Comparison of ENCODE assay signal across 8 mouse cellular contexts in the genomic region with DNA sequence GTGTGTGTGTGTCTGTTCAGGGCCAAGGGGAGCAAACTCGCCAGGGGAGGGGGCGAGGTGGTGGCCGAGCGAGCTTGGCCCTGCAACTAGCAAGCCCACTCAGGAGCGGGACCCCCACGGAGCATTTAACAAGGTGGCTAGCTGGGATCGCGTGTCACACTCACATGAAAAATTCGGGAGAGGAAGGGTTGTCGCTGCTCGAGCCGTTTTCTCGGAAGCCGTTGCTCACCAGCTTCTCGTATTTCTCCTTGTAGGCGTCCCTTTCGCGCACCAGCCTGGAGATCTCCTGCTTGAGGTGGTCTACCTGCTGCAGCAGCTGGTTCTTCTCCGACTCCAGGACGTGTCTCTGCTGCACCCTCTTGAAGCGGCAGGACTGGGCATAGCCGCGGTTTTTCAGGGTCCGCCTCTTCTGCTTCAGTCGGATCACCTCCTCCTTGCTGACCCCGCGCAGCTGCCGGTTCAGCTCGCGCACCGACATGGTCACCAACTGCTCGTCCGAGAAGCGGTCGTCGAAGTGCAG. TPM values are rescaled to one million over a fixed set of nuclear protein-coding genes. Genes with fewer than 3 reads are reported as not detected.
DNase-seq lines count a peak whose midpoint lies in the region; ATAC-seq lines count a peak whose summit lies in the region.

No protein-coding gene starts in this region.

- H3K4me3 ChIP-seq in intestine, embryonic 16.5 days (ENCODE audit: low read length), result peak overlapping the region; percentile 89
- H3K4me3 ChIP-seq in liver, embryonic 13.5 days (replicated peaks), result peak overlapping the region; percentile 58
- H3K4me3 ChIP-seq in stomach, embryonic 16.5 days (replicated peaks; ENCODE audit: low read length), result peak overlapping the region; percentile 66

- ATAC-seq in cerebellum, adult (ENCODE audit: insufficient number of reproducible peaks, low FRiP score, low TSS enrichment), result no peak
- peak; percentile 14; the same call in 1 of the 2 replicates for ATAC-seq in intestine, embryonic 16.5 days
- peak; percentile 24; the same call in 1 of the 2 replicates for ATAC-seq in liver, embryonic 13.5 days (ENCODE audit: low read depth)
- no peak for ATAC-seq in stomach, embryonic 16.5 days (ENCODE audit: insufficient read depth, low FRiP score)

- peak overlapping the region; percentile 76 for H3K4me2 ChIP-seq in intestine, embryonic 16.5 days (ENCODE audit: low read depth, low read length)
- H3K4me2 ChIP-seq in liver, embryonic 13.5 days, result peak overlapping the region; percentile 63
- H3K4me2 ChIP-seq in stomach, embryonic 16.5 days (ENCODE audit: low read depth, low read length), result peak overlapping the region; percentile 77

- peak; percentile 59 for DNase-seq in cerebellum, adult 11 months
- peak; percentile 64 to 66 for DNase-seq in cerebellum, postnatal 14 days
- peak; percentile 45 to 51 for DNase-seq in gastrocnemius, adult 8-10 months (ENCODE audit: low spot score in 2 of 2)
- DNase-seq in liver, embryonic 13.5 days, result no peak
- peak; percentile 38 to 44 for DNase-seq in natural killer cell, adult 2 months (ENCODE audit: low spot score in 2 of 2)

- H3K9me3 ChIP-seq in intestine, embryonic 16.5 days (ENCODE audit: control insufficient read depth, low read length), result no peaks in the 10 kb centered on the region
- no peaks in the 10 kb centered on the region for H3K9me3 ChIP-seq in liver, embryonic 13.5 days (replicated peaks)
- H3K9me3 ChIP-seq in stomach, embryonic 16.5 days (replicated peaks; ENCODE audit: control insufficient read depth, low read length), result no peaks in the 10 kb centered on the region

- no peaks in the 10 kb centered on the region for H3K27me3 ChIP-seq in intestine, embryonic 16.5 days (replicated peaks; ENCODE audit: control insufficient read depth, insufficient read depth, low read length)
- peaks cover 60% of the 10 kb centered on the region for H3K27me3 ChIP-seq in liver, embryonic 13.5 days
- H3K27me3 ChIP-seq in stomach, embryonic 16.5 days (ENCODE audit: control insufficient read depth, insufficient read depth, low read length), result peaks cover 3% of the 10 kb centered on the region; the same call in 1 of the 2 replicates

- H3K4me1 ChIP-seq in intestine, embryonic 16.5 days (ENCODE audit: control insufficient read depth, insufficient read depth, low read length), result peaks cover 13% of the 10 kb centered on the region
- 0 out of 2 replicates have a peak, but pooled peaks cover 5% of the 10 kb centered on the region for H3K4me1 ChIP-seq in liver, embryonic 13.5 days (replicated peaks)
- peaks cover 11% of the 10 kb centered on the region; the same call in 1 of the 2 replicates for H3K4me1 ChIP-seq in stomach, embryonic 16.5 days (ENCODE audit: control insufficient read depth, insufficient read depth, low read length)

- peak overlapping the region; percentile 99 for H3K27ac ChIP-seq in intestine, embryonic 16.5 days (ENCODE audit: low read length)
- H3K27ac ChIP-seq in liver, embryonic 13.5 days, result peak overlapping the region; percentile 50
- peak overlapping the region; percentile 94 for H3K27ac ChIP-seq in stomach, embryonic 16.5 days (ENCODE audit: low read length)

- no peaks in the 10 kb centered on the region for H3K36me3 ChIP-seq in intestine, embryonic 16.5 days (ENCODE audit: control insufficient read depth, insufficient read depth, low read length)
- no peaks in the 10 kb centered on the region for H3K36me3 ChIP-seq in liver, embryonic 13.5 days
- H3K36me3 ChIP-seq in stomach, embryonic 16.5 days (ENCODE audit: control insufficient read depth, insufficient read depth, low read length), result no peaks in the 10 kb centered on the region

- peak overlapping the region; percentile 94 for H3K9ac ChIP-seq in intestine, embryonic 16.5 days (ENCODE audit: low read depth, low read length)
- H3K9ac ChIP-seq in liver, embryonic 13.5 days, result peak overlapping the region; percentile 65
- peak overlapping the region; percentile 82 for H3K9ac ChIP-seq in stomach, embryonic 16.5 days (ENCODE audit: low read length)

- under 1% methylated on average over 34 of the region's 36 CpGs for WGBS in intestine, embryonic 16.5 days
- 2% methylated on average over 36 of the region's 36 CpGs for WGBS in liver, embryonic 13.5 days (ENCODE audit: insufficient replicate concordance)
- WGBS in stomach, embryonic 16.5 days, result 1% methylated on average over 34 of the region's 36 CpGs

RNA-seq across cellular contexts. Expression of a gene that starts 1.9 kb away (rescaled TPM):
- 100 to 1,000 TPM; 107 to 168 (median 140) TPM for total RNA-seq in gastrocnemius, adult 8-10 months (2022)
- 10.9 and 12.3 TPM in 2 replicates for polyA plus RNA-seq in intestine, embryonic 16.5 days (2015; fragmentation: Nextera tagmentation; extraction: Ambion mirVana)
- 2.2 and 2.6 TPM in 2 replicates for polyA plus RNA-seq in liver, embryonic 13.5 days (2015; fragmentation: Nextera tagmentation; extraction: Ambion mirVana)
- polyA plus RNA-seq in stomach, embryonic 16.5 days (2015; fragmentation: Nextera tagmentation; extraction: Ambion mirVana), result 7.5 and 10.5 TPM in 2 replicates

Comparison
In these comparisons a context has a peak if more than half of its experiments do, and no peak if none do; other contexts are left out.
1. ATAC-seq: peak in intestine, embryonic 16.5 days (single experiment) and liver, embryonic 13.5 days (single experiment); none in cerebellum, adult (single experiment) and stomach, embryonic 16.5 days (single experiment).
2. Peak in every context shown above with its lines, with median percentiles within 50 percentile points of each other: H3K27ac ChIP-seq, H3K4me2 ChIP-seq, H3K4me3 ChIP-seq and H3K9ac ChIP-seq.